Mouse (Mus musculus) kidney, adult 2 months (tissue): ENCODE data around the gene Cacna1s.

Experiments used
- CTCF ChIP-seq: fragments of 200-500 bp; conservative IDR thresholded peaks from 2 replicates; pipeline ENCODE4 v1.5.1; 2011; ENCODE audit warnings: low read depth, mild to moderate bottlenecking, control low read depth, low read length, moderate library complexity, mixed read lengths; ENCODE audit not compliant: insufficient read depth, insufficient read length
- POLR2A ChIP-seq: fragments of 200-500 bp; IDR thresholded peaks from one replicate; pipeline ENCODE4 v1.6.1; 2011; ENCODE audit warnings: low read depth, low read length, control low read depth

GRCm38 (mm10) chr1:136137071-136137531, 84.6 kb downstream of the Cacna1s start:
- TF ChIP-seq CTCF (no peak), POLR2A (no peak)
